ENCODE assay signal across 9 mouse cellular contexts in genomic region chr7:27128162-27128561, GRCm38 (mm10). TPM values are rescaled to one million over a fixed set of nuclear protein-coding genes. Genes with fewer than 3 reads are reported as not detected.
A peak's percentile ranks its signal among the peaks of the same experiment; 100 is the strongest.
DNase-seq lines count a peak whose midpoint lies in the region; ATAC-seq lines count a peak whose summit lies in the region.
"Had no signal": no experiment of that assay in that cellular context is flagged by ENCODE, and none has a peak within 500 bp of the region (broad histone marks: within the 10 kb centered on the region; RNA-seq: fewer than 3 reads in every experiment).

No protein-coding gene starts in this region.

- H3K9ac ChIP-seq in liver, embryonic 11.5 days (ENCODE audit: low read depth, low read length), result no peak overlapping the region
- H3K9ac ChIP-seq in embryonic facial prominence, embryonic 14.5 days (ENCODE audit: low read depth, low read length), result no peak overlapping the region
- H3K9ac ChIP-seq in forebrain, embryonic 16.5 days (replicated peaks; ENCODE audit: low read depth, low read length), result no peak overlapping the region

- no peak overlapping the region for H3K4me2 ChIP-seq in liver, embryonic 11.5 days
- no peak overlapping the region for H3K4me2 ChIP-seq in embryonic facial prominence, embryonic 14.5 days (ENCODE audit: low read depth, low read length)
- H3K4me2 ChIP-seq in forebrain, embryonic 16.5 days (ENCODE audit: low read length), result no peak overlapping the region

- H3K4me1 ChIP-seq in liver, embryonic 11.5 days (replicated peaks; ENCODE audit: control insufficient read depth, insufficient read depth, low read length), result no peaks in the 10 kb centered on the region
- no peaks in the 10 kb centered on the region for H3K4me1 ChIP-seq in embryonic facial prominence, embryonic 14.5 days (ENCODE audit: control insufficient read depth, insufficient read depth, low read length)
- H3K4me1 ChIP-seq in forebrain, embryonic 16.5 days (replicated peaks; ENCODE audit: control insufficient read depth, insufficient read depth, low read length), result no peaks in the 10 kb centered on the region

- H3K4me3 ChIP-seq in liver, embryonic 11.5 days (ENCODE audit: low read depth, low read length), result no peak overlapping the region
- no peak overlapping the region for H3K4me3 ChIP-seq in embryonic facial prominence, embryonic 14.5 days (ENCODE audit: low read depth, low read length)
- no peak overlapping the region for H3K4me3 ChIP-seq in forebrain, embryonic 16.5 days (replicated peaks; ENCODE audit: low read length)
- H3K4me3 ChIP-seq: myocyte had no signal

- no peak; the same call in 1 of the 2 replicates for ATAC-seq in liver, embryonic 11.5 days (replicated peaks; ENCODE audit: low FRiP score)
- ATAC-seq in embryonic facial prominence, embryonic 14.5 days (ENCODE audit: low read depth), result peak; percentile 69; the same call in 1 of the 2 replicates
- ATAC-seq in forebrain, embryonic 16.5 days, result no peak

- no peaks in the 10 kb centered on the region for H3K36me3 ChIP-seq in liver, embryonic 11.5 days (ENCODE audit: control insufficient read depth, insufficient read depth, low read length)
- H3K36me3 ChIP-seq in embryonic facial prominence, embryonic 14.5 days (ENCODE audit: control insufficient read depth, insufficient read depth, low read length), result no peaks in the 10 kb centered on the region
- H3K36me3 ChIP-seq in forebrain, embryonic 16.5 days (ENCODE audit: control insufficient read depth, insufficient read depth), result no peaks in the 10 kb centered on the region

- H3K27me3 ChIP-seq in liver, embryonic 11.5 days (replicated peaks; ENCODE audit: control insufficient read depth, insufficient read depth, low read length), result no peaks in the 10 kb centered on the region
- H3K27me3 ChIP-seq in embryonic facial prominence, embryonic 14.5 days (replicated peaks; ENCODE audit: control insufficient read depth, insufficient read depth, low read length), result no peaks in the 10 kb centered on the region
- H3K27me3 ChIP-seq in forebrain, embryonic 16.5 days (replicated peaks; ENCODE audit: control insufficient read depth, insufficient read depth, low read length), result no peaks in the 10 kb centered on the region

- H3K9me3 ChIP-seq in liver, embryonic 11.5 days (ENCODE audit: control insufficient read depth, low read length), result no peaks in the 10 kb centered on the region
- H3K9me3 ChIP-seq in embryonic facial prominence, embryonic 14.5 days (ENCODE audit: control insufficient read depth, low read length), result no peaks in the 10 kb centered on the region
- H3K9me3 ChIP-seq in forebrain, embryonic 16.5 days (ENCODE audit: control insufficient read depth, low read length), result no peaks in the 10 kb centered on the region

- WGBS in liver, embryonic 11.5 days, result 46% methylated on average over 3 of the region's 3 CpGs
- 35% methylated on average over 3 of the region's 3 CpGs for WGBS in embryonic facial prominence, embryonic 14.5 days
- 50% methylated on average over 3 of the region's 3 CpGs for whole genome bisulfite sequencing in forebrain, embryonic 16.5 days

- H3K27ac ChIP-seq in liver, embryonic 11.5 days (ENCODE audit: low read depth, low read length), result no peak overlapping the region
- no peak overlapping the region for H3K27ac ChIP-seq in embryonic facial prominence, embryonic 14.5 days (replicated peaks; ENCODE audit: low read depth, low read length)
- no peak overlapping the region for H3K27ac ChIP-seq in forebrain, embryonic 16.5 days (ENCODE audit: low read length)

- peak; percentile 21 for DNase-seq in liver
- no peak for DNase-seq in liver, embryonic 11.5 days (ENCODE audit: low spot score)
- DNase-seq in R1 (ENCODE audit: low read depth, low spot score), result peak; percentile 53
- peak; percentile 60 for DNase-seq in embryonic facial prominence, embryonic 14.5 days (ENCODE audit: low spot score)
- peak; percentile 53 for DNase-seq in kidney, postnatal 10 days
- DNase-seq in lung, postnatal 25 days (ENCODE audit: low spot score), result peak; percentile 53
- peak; percentile 64 for DNase-seq in testis, postnatal 10 days (ENCODE audit: low spot score)

RNA-seq across cellular contexts. Expression of gene Cyp2f2, which starts 8.5 kb away (rescaled TPM):
- not detected in 2 replicates for polyA plus RNA-seq in liver, embryonic 11.5 days (2014; fragmentation: Nextera tagmentation; extraction: Ambion mirVana)
- 34.6 and 64.4 TPM in 2 replicates for polyA plus RNA-seq in embryonic facial prominence, embryonic 14.5 days (2014; fragmentation: Nextera tagmentation; extraction: Ambion mirVana)
- polyA plus RNA-seq in forebrain, embryonic 16.5 days (2015; fragmentation: Nextera tagmentation; extraction: Ambion mirVana), result 0.93 TPM in 1 of 2 replicates, not detected in the other

RNA-seq across cellular contexts. Expression of gene Cyp2t4, which starts 25.4 kb away (rescaled TPM):
- not detected in 2 replicates for polyA plus RNA-seq in liver, embryonic 11.5 days (2014; fragmentation: Nextera tagmentation; extraction: Ambion mirVana)
- 0.26 and 1.0 TPM in 2 replicates for polyA plus RNA-seq in embryonic facial prominence, embryonic 14.5 days (2014; fragmentation: Nextera tagmentation; extraction: Ambion mirVana)
- polyA plus RNA-seq in forebrain, embryonic 16.5 days (2015; fragmentation: Nextera tagmentation; extraction: Ambion mirVana), result 0.33 TPM in 1 of 2 replicates, not detected in the other

RNA-seq across cellular contexts. Expression of gene Egln2, which starts 38.4 kb away (rescaled TPM):
- polyA plus RNA-seq in liver, embryonic 11.5 days (2014; fragmentation: Nextera tagmentation; extraction: Ambion mirVana), result 37.1 and 39.7 TPM in 2 replicates
- 41.1 and 47.1 TPM in 2 replicates for polyA plus RNA-seq in embryonic facial prominence, embryonic 14.5 days (2014; fragmentation: Nextera tagmentation; extraction: Ambion mirVana)
- polyA plus RNA-seq in forebrain, embryonic 16.5 days (2015; fragmentation: Nextera tagmentation; extraction: Ambion mirVana), result 93.4 and 100 TPM in 2 replicates

RNA-seq across cellular contexts. Expression of gene Rab4b, which starts 50.5 kb away (rescaled TPM):
- polyA plus RNA-seq in liver, embryonic 11.5 days (2014; fragmentation: Nextera tagmentation; extraction: Ambion mirVana), result 40.9 and 44.8 TPM in 2 replicates
- 58.2 and 59.2 TPM in 2 replicates for polyA plus RNA-seq in embryonic facial prominence, embryonic 14.5 days (2014; fragmentation: Nextera tagmentation; extraction: Ambion mirVana)
- 80.8 and 88.3 TPM in 2 replicates for polyA plus RNA-seq in forebrain, embryonic 16.5 days (2015; fragmentation: Nextera tagmentation; extraction: Ambion mirVana)

RNA-seq across cellular contexts. Expression of gene Gm21983, which starts 52.7 kb away (rescaled TPM):
- not detected in 2 replicates for polyA plus RNA-seq in liver, embryonic 11.5 days (2014; fragmentation: Nextera tagmentation; extraction: Ambion mirVana)
- 0.52 TPM in 1 of 2 replicates, not detected in the other for polyA plus RNA-seq in embryonic facial prominence, embryonic 14.5 days (2014; fragmentation: Nextera tagmentation; extraction: Ambion mirVana)
- polyA plus RNA-seq in forebrain, embryonic 16.5 days (2015; fragmentation: Nextera tagmentation; extraction: Ambion mirVana), result 0.78 TPM in 1 of 2 replicates, not detected in the other
- polyA plus RNA-seq: myocyte had no signal

Comparison
In these comparisons a context has a peak if more than half of its experiments do, and no peak if none do; other contexts are left out.
1. RNA of gene Cyp2f2, which starts 8.5 kb away (polyA plus RNA-seq): 34.6 to 64.4 TPM in embryonic facial prominence, embryonic 14.5 days; not detected in liver, embryonic 11.5 days and 0.93 TPM in forebrain, embryonic 16.5 days; every median in the first group is over 10 times any median in the second.